Mouse (Mus musculus): ENCODE results near the gene Nptx1. TPM values are rescaled to one million over a fixed set of nuclear protein-coding genes. Genes with fewer than 3 reads are reported as not detected.

Gene Nptx1
- polyA plus RNA-seq, 1 experiment, result 7.8 TPM

DNA sequence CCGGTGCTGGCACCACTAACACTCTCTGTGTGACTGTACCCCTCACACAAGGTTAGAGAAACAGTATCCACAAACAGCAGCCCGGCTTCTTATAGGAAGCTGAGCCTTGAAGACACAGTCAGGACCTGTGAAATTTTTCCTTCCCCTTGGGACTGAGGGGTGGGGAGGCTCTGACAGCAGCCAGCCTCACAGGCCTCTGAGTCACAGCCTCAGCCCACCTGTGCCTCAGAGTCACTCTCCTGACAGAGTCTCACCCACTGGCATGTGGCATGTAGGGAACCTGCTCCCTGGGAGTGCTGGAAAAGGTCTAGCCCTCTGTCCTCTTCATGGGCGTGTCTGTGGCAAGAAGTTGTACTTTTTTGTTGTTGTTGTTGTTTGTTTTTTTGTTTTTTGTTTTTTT, 3.9 kb upstream of the Nptx1 start:
- DNase-seq (ENCODE audit: low read depth), result no peak

DNA sequence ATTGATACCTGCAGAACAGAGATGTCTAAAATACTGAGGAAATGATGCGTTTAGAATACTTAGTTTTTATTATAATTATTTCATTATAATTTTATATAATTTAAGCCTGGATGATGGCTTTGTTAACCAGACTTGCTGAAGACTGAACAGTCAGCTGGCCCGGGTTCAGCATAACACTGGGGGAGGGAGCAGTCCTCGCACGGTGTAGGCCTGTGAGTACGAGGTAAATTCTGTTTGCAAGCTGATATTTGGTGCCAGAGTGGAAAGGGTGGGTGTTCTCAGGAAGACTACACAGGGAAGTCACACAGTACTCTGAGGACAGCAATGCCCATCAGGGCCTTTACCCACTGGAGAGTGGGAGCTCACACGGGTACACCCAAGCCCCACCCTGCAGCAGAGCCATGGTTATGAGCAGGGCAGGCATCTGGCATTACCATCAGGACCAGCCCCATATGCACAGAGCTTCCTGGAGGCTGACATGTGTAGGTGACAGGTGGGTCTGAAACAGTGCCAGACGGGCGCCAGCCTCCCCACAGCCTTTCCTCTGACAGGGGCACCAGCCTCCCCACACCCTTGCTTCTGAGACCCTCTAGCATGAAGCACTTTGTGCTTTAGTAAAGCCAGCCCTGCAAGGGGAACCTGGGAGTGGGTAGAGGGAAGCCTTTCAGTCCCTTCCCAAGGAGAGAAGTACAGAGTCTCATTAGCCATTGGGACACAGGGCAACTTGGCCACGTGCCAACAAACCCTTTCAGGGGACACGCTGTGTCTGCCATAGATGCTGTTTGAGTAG, 3.2 kb upstream of the Nptx1 start:
- DNase-seq (ENCODE audit: low read depth), result no peak

DNA sequence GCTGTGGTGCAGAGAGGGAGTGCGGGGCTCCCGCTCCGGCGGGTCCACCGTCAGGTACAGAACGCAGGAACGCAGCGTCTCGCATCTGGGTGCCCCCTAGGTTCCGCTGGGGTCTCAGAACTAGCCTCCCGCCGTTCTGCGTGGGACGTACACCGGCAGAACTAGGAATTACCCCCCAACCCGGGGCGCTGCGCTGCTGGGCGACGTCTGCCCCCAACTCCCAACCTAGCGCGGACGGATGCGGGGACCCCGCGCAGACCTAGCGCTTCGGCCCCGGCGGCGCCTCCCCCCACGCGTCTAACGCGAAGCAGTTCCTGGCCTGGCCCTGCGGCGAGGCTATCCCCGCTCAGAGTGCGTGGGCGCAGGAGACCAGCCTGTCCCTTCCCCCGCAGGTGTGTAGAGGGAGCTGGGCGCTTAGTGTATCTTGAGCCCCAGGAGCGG, 1.8 kb upstream of the Nptx1 start:
- no peak for DNase-seq (ENCODE audit: low read depth)

DNA sequence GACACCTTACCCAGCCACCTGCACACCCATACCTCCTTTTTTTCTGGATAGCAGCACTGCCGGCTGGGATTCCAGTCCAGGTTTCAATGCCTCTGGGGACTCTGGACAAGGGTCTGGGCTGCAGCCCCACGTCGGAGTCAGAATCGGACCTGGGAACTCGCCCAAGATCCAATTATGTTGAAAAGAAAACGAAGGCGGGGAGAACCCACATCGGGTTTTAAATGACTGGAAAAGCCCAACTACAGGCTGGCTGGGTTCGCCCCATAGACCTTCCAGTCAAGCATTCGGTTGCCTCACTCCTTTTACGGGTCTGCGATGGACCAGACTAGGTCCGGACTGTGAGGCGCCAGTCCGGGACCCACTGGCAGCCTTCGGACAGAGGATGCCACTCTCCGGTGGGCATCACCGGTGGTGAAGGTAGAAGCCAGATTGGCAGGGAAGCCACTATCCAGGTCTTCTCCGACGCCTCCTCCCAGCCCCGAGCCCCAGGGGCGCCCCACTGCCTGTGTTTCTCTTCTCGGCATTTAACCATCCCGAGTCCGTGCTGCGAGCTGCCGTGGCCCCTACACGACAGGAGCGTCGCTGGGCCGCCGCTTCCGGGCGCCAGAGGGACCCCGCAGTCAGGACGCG, 1.3 kb upstream of the Nptx1 start:
- DNase-seq (ENCODE audit: low read depth), result no peak

DNA sequence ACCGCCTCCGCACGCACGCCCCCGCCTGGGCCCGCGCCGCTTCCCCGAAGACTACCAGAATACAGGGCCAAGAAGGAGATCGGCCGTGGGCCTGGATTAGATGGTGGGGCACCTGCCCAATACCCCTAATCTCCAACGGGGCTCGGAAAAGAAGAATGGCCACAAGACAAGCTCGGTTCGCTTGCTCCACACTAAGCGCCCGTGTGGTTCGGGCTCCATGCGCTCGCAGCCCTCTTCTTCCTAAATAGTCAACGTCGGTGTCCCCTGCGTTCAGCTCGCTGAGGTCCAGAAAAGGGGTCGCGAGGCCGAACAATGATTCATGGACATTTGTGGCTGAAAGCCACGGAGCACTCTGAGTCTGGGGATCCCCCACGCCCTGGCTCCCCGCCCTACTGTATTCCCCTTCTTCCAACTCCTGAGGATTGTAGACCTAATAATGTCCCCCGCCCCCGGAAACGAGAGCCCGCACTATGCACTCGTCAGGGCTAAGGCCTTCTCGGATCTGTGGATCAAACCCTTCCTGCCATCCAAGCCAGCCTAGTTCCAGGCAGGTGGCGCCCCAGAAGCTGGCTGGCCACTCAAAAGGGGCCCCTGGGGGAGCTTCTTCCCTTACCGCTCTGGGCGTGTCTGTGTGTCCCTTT, 518 bp upstream of the Nptx1 start:
- no peak for DNase-seq (ENCODE audit: low read depth)

DNA sequence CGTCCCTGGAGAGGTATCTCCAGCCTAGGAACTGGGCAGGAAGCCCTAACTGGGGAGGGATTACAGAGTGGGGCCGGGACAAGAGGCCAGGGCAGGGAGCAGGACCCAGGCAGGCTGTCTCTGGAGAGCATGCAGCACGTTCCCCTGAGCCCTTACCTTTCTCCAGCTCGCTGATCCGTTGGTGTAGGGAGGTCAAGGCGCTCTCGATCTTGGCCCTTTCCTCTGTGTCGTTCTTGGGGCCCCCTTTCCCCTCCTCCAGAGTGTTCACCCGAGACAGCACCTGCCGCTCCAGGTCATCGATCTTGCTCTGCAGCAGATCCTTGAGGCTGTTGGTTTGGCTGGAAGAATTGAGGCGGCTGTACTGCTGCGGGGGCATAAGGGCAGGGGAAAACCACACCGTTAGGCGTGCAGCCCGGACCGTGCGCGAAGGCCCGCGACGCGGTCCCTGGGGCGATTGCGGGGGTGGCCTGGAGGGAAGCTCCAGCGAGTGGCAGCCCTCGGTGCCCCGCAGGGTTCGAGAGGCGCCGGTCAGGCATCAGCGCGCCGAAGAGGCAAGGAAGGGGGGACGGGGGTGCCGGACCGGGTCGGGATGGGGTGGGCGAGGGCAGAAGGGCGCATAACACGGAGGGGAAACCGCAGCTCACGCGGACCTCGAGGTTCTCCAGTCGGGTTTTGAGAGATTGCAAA, 914 bp downstream of the Nptx1 start:
- no peak for DNase-seq (ENCODE audit: low read depth)

DNA sequence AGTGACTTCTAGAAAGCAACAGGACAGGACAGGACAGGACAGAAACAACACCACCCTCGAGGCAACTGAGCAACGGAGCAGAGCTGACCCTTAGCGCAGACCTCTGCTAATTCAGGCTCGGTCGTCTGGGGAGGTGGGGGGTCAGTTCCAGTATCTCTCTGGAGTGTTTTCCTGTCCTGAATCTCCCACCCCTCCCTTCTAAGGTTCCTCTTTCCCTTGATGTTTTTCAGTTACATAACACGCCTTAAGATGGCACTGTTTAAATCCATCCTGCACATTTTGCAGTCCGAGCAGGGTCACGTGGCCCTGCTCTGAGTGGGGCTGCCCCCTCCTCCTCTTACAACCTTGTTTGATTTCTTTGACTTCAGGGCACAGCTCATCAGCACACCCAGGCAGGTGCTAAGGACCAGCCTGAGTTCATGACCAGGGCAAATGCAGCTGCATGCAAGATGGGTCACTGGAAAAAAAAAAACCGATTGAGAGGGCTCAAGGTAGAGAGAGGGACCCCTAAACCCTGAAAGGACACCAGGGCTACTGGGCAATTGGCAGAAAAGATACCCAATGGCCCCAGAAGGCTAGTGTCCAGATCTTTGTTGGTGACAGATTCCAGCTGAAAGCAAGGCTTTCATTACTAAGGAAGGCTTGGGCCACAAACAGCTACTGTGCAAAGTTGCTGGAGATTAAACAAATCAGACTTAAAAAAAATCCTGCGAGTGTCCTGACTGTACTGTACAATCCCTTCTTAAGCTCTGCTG, 1.6 kb downstream of the Nptx1 start:
- DNase-seq (ENCODE audit: low read depth), result no peak

DNA sequence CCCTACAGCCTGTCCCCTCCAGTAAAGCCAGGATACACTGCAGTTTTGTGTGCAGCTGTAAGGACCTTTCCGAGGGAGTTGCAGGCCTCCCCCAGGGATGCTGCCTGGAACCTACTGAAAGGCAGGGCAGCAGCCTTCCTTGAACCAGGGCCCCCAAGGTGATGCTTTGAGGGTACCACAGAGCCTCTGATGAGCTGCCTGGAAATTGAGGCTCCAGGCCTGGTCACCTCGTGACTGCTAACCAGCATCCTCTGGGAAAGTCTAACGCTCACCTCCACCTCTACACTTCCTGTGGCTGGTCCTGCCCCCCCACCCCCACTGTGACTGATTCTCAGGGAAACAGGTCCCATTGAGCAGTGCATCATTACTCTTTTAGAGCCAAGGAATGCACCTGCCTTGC, 2.3 kb downstream of the Nptx1 start:
- DNase-seq (ENCODE audit: low read depth), result no peak

DNA sequence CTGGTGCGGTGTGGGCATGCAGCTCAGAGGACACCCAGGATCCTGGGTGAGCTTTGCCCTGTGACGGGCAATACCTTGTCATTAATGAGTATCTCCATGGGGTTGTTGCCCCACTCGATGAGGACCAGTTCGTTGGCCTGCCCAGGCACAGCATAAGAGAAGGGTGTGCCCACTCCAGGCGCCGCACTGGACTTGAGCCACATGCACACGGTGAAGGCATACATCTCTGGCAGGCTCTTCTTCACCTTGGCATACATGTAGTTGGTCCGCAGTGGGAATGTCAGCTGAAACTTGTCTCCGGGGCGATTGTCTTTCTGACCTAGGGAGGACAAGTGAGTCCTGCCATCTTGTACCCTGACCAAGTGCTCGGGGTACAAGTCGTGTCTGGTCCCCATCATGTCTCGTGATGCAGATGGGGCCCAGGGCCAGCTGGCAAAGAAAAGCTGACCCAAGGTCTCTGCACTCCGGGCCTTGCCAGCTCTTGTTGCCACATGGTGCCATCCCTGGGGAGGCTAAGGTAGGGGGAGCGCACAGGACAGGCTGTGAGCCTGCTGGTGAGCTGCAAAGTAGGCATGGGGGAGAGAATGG, 2.9 kb downstream of the Nptx1 start:
- no peak for DNase-seq (ENCODE audit: low read depth)

DNA sequence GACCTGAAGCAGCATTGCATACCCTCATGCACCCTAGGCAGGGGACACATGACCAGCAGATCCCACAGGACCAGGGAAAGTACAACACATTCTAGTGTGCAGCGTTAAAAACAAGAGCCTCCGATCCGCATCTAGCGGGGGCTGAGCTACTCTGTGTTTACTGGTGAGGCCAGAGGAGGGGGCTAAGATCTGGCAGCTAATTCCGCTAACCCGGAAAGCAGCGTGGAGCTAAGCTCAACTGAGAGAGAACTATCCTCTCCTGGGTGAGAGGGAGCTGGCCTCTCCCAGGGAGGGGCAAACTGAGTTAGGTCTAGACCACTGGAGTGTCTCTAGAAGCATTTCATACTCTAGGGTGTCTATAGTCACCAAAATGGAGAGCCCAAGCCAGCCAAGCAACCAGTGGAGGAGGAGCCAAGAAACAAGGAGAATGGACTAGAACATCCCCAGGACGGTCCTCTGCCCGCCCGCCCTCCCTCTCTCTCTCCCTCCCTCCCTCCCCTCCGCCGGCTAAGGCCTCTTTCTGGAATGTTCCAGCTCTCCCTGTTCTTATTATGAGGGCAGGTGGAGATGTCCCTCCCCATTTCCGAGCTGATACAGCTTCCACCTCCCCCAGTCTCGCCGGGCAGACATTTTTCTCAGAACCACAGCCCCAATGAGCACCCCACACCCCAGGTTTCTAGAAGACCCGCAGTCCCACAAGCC, 3.6 kb downstream of the Nptx1 start:
- DNase-seq (ENCODE audit: low read depth), result no peak

DNA sequence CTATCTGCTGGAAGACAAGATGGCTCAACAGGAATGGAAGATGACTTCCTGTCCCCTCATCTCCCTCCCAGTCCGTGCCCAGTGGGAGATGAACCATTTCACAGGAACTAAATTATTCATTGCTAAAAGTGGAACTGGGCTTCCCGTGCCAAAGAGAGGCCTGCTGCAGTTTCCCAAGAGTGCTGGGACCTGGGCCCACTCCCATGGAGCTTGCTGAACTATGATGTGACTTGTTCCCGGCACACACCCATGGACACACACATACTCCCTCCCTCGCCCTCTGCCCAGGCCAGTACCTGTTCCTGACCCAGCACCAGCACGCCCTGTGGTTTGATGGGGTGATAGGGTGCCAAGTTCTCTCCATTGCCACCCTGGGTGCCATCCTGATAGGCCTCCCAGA, 4.7 kb downstream of the Nptx1 start:
- no peak for DNase-seq (ENCODE audit: low read depth)

DNA sequence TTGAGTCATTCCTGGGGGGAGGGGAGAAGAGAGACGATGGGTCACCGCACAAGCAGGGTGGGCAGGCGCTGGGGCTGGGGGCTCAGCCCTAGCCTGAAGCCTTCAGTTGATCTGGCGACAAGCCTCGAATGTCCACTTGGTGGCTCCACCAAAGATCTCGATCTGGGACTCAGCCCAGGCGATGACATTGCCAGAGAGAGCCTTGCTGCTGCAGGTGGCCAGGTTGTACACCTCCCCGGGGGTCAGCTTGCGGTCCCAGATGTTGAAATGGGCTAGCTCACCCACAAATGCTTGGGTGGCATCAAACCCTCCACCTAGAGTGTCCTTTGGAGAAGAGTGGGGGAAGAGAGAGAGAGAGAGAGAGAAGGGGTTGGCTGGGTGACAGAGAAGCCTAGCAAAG, 5.2 kb downstream of the Nptx1 start:
- DNase-seq (ENCODE audit: low read depth), result no peak

DNA sequence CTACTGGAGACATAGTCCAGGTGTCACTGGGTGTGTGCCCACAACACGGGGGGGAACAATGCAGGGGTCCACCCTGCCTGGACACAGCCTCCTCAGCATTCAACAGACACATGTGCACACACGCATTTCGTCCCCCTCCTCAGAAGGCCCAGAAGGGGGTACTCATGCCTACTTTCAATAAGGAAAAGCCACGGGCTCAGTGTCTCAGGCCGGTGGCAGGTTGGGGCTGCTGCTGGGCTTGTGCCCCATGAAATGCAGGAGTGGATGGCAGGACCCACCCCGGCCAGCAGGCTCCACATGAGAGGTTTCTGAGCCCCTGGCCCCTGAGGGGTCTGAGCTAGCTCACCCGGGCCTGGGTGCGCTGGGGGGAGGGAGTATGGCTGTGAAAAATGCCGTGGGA, 6.5 kb downstream of the Nptx1 start:
- DNase-seq (ENCODE audit: low read depth), result no peak

DNA sequence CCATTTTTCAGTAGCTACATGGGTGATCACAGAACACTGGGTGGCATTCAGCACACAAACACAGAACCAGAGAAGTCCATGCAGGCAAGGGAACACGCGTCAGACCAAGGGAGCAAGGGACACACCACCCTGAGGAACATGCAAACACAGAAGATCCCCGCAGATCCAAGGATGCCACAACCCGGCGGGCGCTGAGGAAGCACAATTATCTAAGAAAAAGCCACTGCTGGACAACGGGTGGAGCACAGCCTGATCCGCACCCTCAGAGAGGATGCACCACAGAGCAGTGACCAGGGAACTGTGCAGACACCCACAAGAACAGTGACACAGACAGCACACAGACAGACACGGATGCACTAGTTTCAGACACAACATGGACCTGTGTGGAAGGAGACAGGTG, 7.0 kb downstream of the Nptx1 start:
- DNase-seq (ENCODE audit: low read depth), result no peak

DNA sequence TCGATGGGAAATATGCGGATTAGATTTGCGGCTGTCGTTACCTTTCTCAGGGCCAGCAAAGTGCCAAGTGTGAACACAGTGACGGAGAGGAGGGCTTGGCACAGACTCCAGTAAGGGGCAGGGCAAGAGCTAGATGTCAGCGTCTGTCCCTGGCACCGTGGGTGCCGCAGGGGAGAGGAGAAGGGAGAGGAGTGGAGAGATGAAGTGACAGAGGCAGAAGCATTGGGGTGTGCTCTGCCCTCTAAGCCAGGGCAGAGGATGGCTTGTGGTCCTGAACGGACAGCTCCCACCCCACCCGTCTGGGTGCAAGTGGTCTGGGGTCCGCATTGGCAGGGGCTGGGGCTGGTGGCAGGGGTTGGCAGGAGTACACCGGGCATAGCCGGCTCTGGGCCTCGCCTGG, 7.6 kb downstream of the Nptx1 start:
- no peak for DNase-seq (ENCODE audit: low read depth)

DNA sequence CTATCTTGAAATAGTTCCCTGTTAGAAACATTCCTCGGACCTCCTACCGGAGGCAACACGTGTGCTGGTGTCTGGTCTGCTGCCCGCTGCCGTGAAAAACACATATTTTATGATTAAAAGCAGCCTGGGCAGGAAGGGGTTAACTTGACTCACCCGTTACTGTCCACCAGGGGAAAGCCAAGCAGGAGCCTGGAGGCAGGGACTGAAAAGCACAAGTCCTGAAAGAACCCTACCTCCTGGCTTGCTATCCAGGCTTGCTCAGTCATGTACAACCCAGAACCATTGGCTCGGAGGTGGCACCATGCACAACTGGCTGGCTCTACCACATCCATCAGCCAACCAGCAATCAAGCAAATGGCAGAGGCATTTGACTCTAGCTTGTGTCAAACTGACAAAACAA, 13.8 kb downstream of the Nptx1 start:
- peak; percentile 49 for DNase-seq (ENCODE audit: low read depth)

DNA sequence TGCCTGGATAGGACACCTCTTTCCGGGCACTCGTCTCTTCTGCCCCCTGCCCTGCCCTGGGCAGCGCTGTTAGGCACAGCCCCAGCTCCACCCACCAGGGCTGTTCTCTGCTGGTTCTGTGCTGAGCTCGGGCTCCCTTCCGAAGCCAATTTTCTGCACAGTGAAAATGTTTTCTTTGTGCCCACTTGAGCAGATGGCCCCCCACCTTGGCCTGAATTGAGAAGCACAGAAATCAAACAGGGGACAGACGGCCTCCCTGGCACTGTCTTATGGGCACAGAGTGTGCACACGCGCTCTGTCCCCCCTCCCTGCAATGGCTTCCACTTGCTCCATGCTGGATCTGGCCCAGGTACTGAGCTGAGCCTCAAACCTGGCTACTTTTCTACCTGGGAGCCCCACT, 15.1 kb downstream of the Nptx1 start:
- DNase-seq (ENCODE audit: low read depth), result no peak

DNA sequence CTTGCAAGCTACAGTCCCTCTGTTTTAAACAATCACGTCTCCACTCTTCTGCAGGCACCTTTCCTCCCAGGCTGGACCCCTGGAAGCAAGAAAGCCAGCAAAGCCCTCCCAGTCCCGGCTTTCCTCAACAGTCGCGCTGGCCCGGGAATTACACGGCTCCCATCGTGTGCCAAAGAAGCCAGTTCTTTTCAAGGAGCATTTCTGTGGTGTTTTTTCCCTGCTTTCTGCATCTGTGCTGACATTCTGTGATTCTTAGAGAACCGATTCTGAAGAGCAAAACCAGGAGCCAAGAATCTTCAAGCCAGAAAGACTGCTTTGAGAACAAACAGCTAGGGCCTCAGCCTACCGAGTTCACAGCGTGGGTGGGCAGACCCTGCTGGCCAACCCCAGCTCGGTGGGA, 18.6 kb downstream of the Nptx1 start:
- no peak for DNase-seq (ENCODE audit: low read depth)

DNA sequence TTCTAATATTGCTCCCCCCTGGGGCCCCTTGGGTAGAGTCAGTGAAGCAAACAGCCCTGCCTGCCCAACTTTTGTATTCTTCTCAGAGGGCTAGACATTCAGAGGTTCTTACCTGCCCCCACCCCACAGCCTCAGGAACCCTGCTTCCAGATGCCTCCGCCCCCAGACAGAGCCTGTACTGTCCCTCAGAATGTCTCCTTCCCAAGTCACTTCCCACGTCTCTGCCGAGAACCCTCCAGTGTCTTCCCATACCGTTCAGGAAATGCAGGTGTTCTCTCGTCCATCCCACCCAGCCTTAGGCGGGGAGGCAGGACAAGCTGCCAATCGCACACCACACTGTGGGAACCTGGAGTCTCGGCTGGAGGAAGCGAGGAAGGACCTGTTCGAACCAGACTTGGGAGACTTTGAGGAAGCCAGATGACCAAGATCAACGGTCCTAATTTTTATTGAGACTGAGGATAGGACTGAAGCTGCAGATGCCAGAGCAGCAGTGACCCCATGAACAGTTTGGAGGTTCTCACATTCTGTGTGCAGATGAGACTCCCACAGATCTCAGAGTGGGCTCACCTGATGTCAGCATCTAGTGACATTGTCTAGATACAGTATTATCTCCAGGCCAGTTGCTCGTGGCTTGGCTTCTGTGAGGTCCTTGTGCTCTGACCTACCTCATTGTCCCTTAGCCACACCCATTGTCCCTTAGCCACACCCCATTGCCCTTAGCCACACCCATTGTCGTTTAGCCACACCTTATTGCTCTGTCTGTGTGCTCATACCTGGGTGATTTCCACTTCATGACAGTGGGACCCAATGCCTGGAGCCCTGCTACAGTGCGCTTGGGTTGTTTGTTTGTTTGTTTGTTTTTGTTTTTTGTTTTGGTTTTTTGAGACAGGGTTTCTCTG, 21.2 kb downstream of the Nptx1 start:
- no peak for DNase-seq (ENCODE audit: low read depth)

DNA sequence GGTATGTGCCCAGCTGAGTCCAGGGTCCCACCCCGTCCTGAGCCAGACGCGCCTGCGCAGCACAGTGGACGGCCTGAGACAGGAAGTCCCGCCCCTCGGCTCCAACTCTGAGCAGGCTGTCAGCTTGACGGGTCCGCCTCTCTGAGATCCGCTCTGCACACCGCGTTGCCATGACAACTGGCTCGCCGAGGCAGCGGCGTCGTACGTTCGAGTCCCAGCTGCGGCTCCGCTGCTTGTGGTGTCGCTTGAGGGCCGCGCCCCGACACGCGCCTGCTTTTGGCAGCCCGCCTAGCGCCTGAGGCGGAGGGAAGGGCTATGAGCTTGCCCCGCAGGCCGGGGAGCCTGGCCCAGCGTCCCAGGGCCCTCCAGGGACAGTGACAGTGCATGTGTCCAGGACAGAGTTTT, 23.0 kb downstream of the Nptx1 start:
- no peak for DNase-seq (ENCODE audit: low read depth)

Measured in gonadal fat pad, adult 2 months (tissue).